Mouse (Mus musculus) embryonic facial prominence, embryonic 10.5 days (tissue): ENCODE results near the gene Ccdc30. TPM values are rescaled to one million over a fixed set of nuclear protein-coding genes. Genes with fewer than 3 reads are reported as not detected.

Experiments used
- DNase-seq: peaks from one replicate; pipeline ENCODE4 v3.0.0-alpha.2; 2017; ENCODE audit warnings: low spot score
- H3K27ac ChIP-seq: fragments of 300-500 bp; sonication (generic); replicated peaks from 2 replicates; pipeline ENCODE4 v1.5.1; 2016; ENCODE audit warnings: mild to moderate bottlenecking
- H3K27me3 ChIP-seq: fragments of 300-500 bp; sonication (generic); replicated peaks from 2 replicates; pipeline ENCODE4 v1.6.1; 2016; ENCODE audit warnings: low read depth, mild to moderate bottlenecking; ENCODE audit not compliant: poor library complexity, severe bottlenecking
- H3K36me3 ChIP-seq: fragments of 300-500 bp; sonication (generic); replicated peaks from 2 replicates; pipeline ENCODE4 v1.6.1; 2016; ENCODE audit warnings: mild to moderate bottlenecking, moderate library complexity
- H3K4me1 ChIP-seq: fragments of 300-500 bp; sonication (generic); 2 replicates; pipeline ENCODE4 v1.6.1; 2016
- H3K4me3 ChIP-seq: fragments of 300-500 bp; sonication (generic); 2 replicates; pipeline ENCODE4 v1.5.1; 2016; ENCODE audit warnings: mild to moderate bottlenecking, moderate library complexity
- H3K9me3 ChIP-seq: fragments of 300-500 bp; sonication (generic); 2 replicates; pipeline ENCODE4 v1.6.1; 2016; ENCODE audit warnings: mild to moderate bottlenecking
- WGBS: fragments of 180-500 bp; shearing (Covaris S2); methylation state at CpG from one replicate; pipeline ENCODE4 v1.1.7; 2016; 5-methylcytosine and 5-hydroxymethylcytosine counted together
- polyA plus RNA-seq: library from polyadenylated mRNA; unstranded; fragments of >200 nt; fragmentation: Nextera tagmentation; extraction: Ambion mirVana; gene quantifications from 2 replicates; pipeline ENCODE4 v1.2.1, GENCODE M21; 2016

Gene Ccdc30
- 5.1 and 6.4 TPM in 2 replicates for polyA plus RNA-seq

GRCm38 (mm10) chr4:119415072-119415753 lies at the start of gene Ccdc30:
Ccdc30 (minus strand) TSS chr4:119415521.
- no peaks in the 10 kb centered on the region for H3K9me3 ChIP-seq
- DNase-seq: peak; percentile 98
- H3K4me1 ChIP-seq: peaks cover 15% of the 10 kb centered on the region
- peak within 1 kb of the TSS; percentile 69 for H3K4me3 ChIP-seq
- no peaks in the 10 kb centered on the region for H3K27me3 ChIP-seq
- WGBS: under 1% methylated on average over 49 of the region's 49 CpGs
- peak within 1 kb of the TSS; percentile 68 for H3K27ac ChIP-seq
- H3K36me3 ChIP-seq: peaks cover 20% of the 10 kb centered on the region

DNA sequence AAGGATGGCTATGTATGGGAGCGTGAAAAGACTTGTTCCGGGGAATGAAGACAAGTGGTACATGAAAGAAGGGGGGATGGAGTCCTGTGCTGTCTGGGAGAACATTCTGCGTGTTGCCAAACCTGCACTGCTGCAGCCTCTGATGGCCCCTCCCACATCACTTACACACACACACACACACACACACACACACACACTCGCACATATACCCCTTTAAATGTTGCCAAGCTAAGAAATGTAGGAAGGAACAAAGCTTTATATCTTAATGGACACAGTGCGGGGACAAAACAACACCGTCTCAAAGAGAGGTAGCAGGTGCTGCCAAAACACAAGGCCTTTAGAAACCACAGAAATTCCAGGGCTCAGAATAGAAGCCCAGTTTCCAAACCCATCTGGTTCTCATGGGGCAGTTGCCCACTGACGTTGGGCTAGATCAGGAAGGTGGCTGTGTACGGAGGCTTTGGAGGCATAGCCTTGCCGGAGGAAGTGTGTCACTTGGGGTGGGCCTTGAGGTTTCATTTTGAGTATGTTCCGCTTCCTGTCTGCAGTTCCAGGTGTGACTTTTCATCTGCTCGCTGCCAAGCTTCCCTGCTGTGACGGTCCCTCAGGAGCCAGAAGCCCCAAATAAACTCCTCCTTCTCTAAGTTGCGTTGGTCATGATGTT lies 48.6 kb upstream of the Ccdc30 start:
- Histone ChIP-seq H3K9me3 (no peaks in the 10 kb centered on the region), H3K4me3 (no peak overlapping the region), H3K27ac (no peak overlapping the region), H3K27me3 (no peaks in the 10 kb centered on the region; the same call in 1 of the 2 replicates), H3K4me1 (peaks cover 13% of the 10 kb centered on the region), H3K36me3 (no peaks in the 10 kb centered on the region)
- no peak for DNase-seq
- 82% methylated on average over 13 of the region's 13 CpGs for WGBS

DNA sequence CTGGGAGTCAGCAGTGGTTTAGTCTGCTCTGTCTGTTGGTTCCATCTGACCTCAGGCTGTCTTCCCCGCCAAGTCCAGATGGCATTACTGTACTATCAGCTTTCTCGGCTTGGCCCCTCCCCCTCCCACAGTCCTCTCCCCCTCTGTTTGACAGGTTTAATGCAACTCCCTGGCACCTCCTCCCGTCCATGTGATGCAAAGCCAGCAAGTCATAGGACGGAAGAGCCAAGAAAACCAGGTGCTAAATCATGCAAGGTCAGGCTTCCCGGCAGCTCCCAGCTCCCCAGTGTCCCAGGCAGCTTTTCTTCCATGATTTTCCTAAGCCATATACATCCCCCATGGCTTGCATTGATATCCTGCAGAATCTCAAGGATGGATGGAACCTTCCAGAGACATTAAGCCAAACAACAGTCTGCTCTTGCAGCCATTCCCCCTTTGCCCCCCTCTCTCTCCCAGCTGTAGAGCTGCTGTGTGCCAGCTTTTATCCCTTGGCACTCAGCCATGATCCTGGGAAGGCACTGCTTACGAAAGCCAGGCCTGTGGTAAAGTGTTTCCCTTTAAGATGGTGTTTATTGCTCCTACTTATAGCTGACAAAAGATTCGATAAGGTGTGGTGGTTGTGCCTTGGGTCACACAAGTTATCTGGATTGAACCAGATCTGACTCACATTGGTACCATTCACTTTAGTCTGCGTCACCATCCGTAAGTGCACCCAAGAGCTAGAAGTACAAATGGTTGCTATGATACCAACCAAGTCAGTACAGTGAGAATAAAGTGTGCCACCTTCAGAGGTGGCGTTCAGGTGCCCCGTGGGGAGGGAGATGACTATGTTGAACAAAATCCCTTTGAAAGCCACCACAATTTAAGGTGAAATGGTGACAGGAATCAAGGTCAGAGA lies 47.8 kb upstream of the Ccdc30 start:
- H3K27me3 ChIP-seq: no peaks in the 10 kb centered on the region; the same call in 1 of the 2 replicates
- H3K4me3 ChIP-seq: no peak overlapping the region
- DNase-seq: peak; percentile 42
- no peaks in the 10 kb centered on the region for H3K9me3 ChIP-seq
- no peak overlapping the region for H3K27ac ChIP-seq
- WGBS: 64% methylated on average over 11 of the region's 11 CpGs
- no peaks in the 10 kb centered on the region for H3K36me3 ChIP-seq
- peaks cover 13% of the 10 kb centered on the region for H3K4me1 ChIP-seq

- Histone ChIP-seq H3K4me3 (no peak overlapping the region), H3K36me3 (no peaks in the 10 kb centered on the region), H3K9me3 (no peaks in the 10 kb centered on the region), H3K27me3 (no peaks in the 10 kb centered on the region; the same call in 1 of the 2 replicates), H3K4me1 (peaks cover 13% of the 10 kb centered on the region), H3K27ac (no peak overlapping the region)
- DNase-seq: no peak
- WGBS: 81% methylated on average over 3 of the region's 3 CpGs
Observed at GRCm38 (mm10) chr4:119462457-119462856, 47.1 kb upstream of the Ccdc30 start.

DNA sequence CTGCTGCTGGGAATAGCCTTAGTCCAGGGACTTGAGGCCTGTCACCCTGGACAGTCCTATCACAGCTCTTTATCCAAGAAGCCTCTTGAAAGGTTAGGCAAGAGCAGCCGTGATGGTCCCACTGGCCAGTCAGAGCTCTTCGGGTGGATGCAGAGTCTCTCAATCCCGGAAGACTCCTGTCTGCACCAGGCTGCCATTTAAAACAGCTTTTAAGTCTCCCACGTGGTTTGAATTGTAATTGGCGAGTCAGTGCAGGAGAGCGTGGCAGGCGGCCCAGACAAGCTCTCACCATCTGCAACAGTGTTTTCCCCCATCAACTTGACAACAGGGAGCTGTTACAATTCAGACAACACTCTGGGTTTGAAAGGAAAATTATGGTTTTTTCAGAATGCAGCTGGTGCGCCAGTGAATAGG lies 45.4 kb upstream of the Ccdc30 start:
- H3K36me3 ChIP-seq: no peaks in the 10 kb centered on the region
- no peak overlapping the region for H3K4me3 ChIP-seq
- H3K9me3 ChIP-seq: no peaks in the 10 kb centered on the region
- WGBS: 63% methylated on average over 8 of the region's 8 CpGs
- no peaks in the 10 kb centered on the region; the same call in 1 of the 2 replicates for H3K27me3 ChIP-seq
- peak; percentile 17 for DNase-seq
- H3K27ac ChIP-seq: no peak overlapping the region
- H3K4me1 ChIP-seq: peaks cover 13% of the 10 kb centered on the region

GRCm38 (mm10) chr4:119460296-119460695 lies 45.0 kb upstream of the Ccdc30 start:
- H3K4me1 ChIP-seq: peaks cover 13% of the 10 kb centered on the region
- WGBS: 64% methylated on average over 5 of the region's 5 CpGs
- H3K4me3 ChIP-seq: no peak overlapping the region
- no peaks in the 10 kb centered on the region for H3K9me3 ChIP-seq
- H3K27ac ChIP-seq: no peak overlapping the region
- DNase-seq: peak; percentile 21
- no peaks in the 10 kb centered on the region for H3K36me3 ChIP-seq
- no peaks in the 10 kb centered on the region for H3K27me3 ChIP-seq

GRCm38 (mm10) chr4:119453533-119453932 lies 38.2 kb upstream of the Ccdc30 start:
- Histone ChIP-seq H3K4me3 (no peak overlapping the region), H3K36me3 (no peaks in the 10 kb centered on the region), H3K27ac (no peak overlapping the region), H3K27me3 (no peaks in the 10 kb centered on the region), H3K4me1 (peaks cover 14% of the 10 kb centered on the region), H3K9me3 (no peaks in the 10 kb centered on the region)
- peak; percentile 41 for DNase-seq
- WGBS: 18% methylated on average over 6 of the region's 6 CpGs

DNA sequence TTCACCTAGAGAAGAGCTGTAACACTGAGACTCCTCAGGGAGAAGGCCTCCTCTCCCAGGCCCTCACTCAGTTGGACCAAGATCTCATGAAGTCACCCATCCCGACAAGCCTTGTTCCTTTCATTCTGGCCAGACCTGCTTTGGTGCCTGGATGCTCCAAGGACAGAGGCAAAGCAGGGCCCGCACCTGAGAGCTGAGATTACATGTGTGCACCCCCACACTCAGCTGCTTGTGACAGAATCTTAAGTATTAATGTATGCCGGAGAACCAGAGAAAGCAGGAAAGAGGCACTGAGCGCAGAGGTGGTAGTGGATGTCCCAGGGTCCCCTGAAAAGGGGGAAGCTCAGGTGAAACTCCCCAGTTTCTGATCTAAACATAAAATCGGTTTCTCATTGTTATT lies 37.8 kb upstream of the Ccdc30 start:
- Histone ChIP-seq H3K27me3 (no peaks in the 10 kb centered on the region), H3K4me3 (no peak overlapping the region), H3K27ac (no peak overlapping the region), H3K9me3 (no peaks in the 10 kb centered on the region), H3K4me1 (peaks cover 14% of the 10 kb centered on the region), H3K36me3 (no peaks in the 10 kb centered on the region)
- DNase-seq: no peak
- 67% methylated on average over 5 of the region's 5 CpGs for WGBS

DNA sequence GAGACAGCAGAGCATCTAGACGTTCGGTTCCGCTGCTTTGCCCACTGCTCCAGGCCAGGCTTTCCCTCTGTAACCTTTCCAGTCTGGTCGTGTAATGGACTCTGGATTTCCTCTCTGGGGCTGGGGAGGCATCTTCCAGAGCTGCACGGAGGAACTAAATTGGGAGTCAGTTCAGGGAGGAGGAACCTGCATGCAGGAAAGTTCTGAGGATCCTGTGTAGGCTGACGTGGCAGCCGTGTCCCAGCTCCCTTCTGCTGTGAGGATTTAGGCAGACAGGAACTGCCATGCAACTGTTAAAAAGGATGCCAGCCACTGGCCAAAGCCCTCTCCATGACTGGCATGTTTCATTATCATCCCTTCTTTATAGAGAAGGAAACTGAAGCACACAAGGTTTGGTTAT lies 35.1 kb upstream of the Ccdc30 start:
- H3K4me3 ChIP-seq: no peak overlapping the region
- DNase-seq: no peak
- H3K36me3 ChIP-seq: no peaks in the 10 kb centered on the region
- H3K4me1 ChIP-seq: peaks cover 14% of the 10 kb centered on the region
- H3K9me3 ChIP-seq: no peaks in the 10 kb centered on the region
- no peak overlapping the region for H3K27ac ChIP-seq
- H3K27me3 ChIP-seq: no peaks in the 10 kb centered on the region
- WGBS: 67% methylated on average over 7 of the region's 7 CpGs

GRCm38 (mm10) chr4:119447786-119448185 lies 32.5 kb upstream of the Ccdc30 start:
- H3K4me1 ChIP-seq: peaks cover 8% of the 10 kb centered on the region; the same call in 1 of the 2 replicates
- no peak overlapping the region for H3K4me3 ChIP-seq
- WGBS: 82% methylated on average over 3 of the region's 3 CpGs
- no peak overlapping the region for H3K27ac ChIP-seq
- no peaks in the 10 kb centered on the region for H3K9me3 ChIP-seq
- H3K36me3 ChIP-seq: no peaks in the 10 kb centered on the region
- no peak for DNase-seq
- no peaks in the 10 kb centered on the region for H3K27me3 ChIP-seq

- H3K36me3 ChIP-seq: no peaks in the 10 kb centered on the region
- peaks cover 13% of the 10 kb centered on the region for H3K4me1 ChIP-seq
- H3K27me3 ChIP-seq: no peaks in the 10 kb centered on the region
- DNase-seq: no peak
- no peaks in the 10 kb centered on the region for H3K9me3 ChIP-seq
- no peak overlapping the region for H3K27ac ChIP-seq
- H3K4me3 ChIP-seq: no peak overlapping the region
- 90% methylated on average over 6 of the region's 6 CpGs for WGBS
Observed at GRCm38 (mm10) chr4:119447261-119447660, 31.9 kb upstream of the Ccdc30 start.

DNA sequence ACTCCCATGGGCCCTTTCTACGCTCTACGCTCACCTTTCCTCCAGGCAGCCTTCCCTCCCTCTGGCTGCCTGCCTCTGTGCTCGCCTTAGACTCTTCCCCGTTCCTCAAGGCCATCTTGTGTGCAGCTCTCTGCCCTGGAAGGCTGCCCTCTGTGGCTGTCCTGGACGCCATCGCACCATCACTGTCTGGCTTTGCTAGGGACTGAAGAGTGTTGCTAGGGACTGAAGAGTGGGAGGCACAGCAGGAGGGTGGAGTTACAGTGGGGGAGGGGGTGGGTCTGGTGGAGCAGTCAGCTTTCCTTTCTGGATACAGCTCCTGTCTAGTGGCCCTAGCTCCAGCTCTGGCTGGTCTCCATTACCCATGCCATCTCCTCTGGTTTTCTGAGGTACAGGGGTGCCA lies 27.2 kb upstream of the Ccdc30 start:
- Histone ChIP-seq H3K27ac (peak overlapping the region; percentile 67; the same call in 1 of the 2 replicates), H3K4me1 (peaks cover 6% of the 10 kb centered on the region), H3K9me3 (0 out of 2 replicates have a peak, but pooled peaks cover 2% of the 10 kb centered on the region), H3K36me3 (no peaks in the 10 kb centered on the region), H3K4me3 (peak overlapping the region; percentile 29; the same call in 1 of the 2 replicates), H3K27me3 (no peaks in the 10 kb centered on the region)
- WGBS: 33% methylated on average over 6 of the region's 6 CpGs
- DNase-seq: peak; percentile 13
